Mouse (Mus musculus) right cerebral cortex, postnatal 36 days (tissue): ENCODE data around the gene Mapk8ip1.

Experiments
- DNase-seq, 2 experiments: peaks; one replicate each; pipeline ENCODE4 v3.0.0; 2022; ENCODE audit warnings: low spot score in 2 of 2, mixed read lengths in 1 of 2

Mapk8ip1 gene

DNA sequence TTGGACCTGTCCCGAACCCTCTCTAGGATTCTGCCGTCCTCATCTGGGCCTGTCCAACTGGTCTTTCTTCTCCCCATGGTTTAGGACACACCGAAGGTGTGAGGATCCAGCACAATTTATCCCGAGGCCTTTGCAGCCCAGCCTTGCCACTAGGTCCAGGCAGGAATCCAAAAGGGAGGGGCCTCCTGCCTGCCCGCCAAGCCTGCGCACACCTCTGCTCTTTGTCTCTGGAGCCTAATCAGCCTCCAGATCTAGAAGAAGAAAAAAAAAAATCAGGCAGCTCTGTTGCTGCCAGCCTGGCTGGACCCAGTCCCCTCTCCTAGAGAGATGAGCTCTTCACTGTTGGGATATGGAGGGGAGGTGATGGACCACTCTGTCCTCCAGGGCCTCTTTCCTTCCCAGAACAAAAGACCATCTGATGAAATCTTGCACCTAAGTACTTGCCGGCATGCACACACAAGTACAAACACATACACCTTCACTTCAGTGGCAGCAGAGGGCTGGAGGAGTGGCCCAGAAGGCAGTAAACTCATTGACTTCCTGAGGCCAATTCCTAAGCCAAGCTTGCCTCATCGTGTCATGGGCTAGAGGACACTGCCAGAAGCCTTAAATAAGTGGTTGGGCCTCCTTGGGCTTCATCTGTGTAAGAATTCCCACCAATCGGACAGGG, 28.2 kb downstream of the Mapk8ip1 start:
- no peak for DNase-seq

- no peak for DNase-seq
Observed at GRCm38 (mm10) chr2:92371971-92372690, 28.9 kb downstream of the Mapk8ip1 start.

GRCm38 (mm10) chr2:92370821-92371805, 29.9 kb downstream of the Mapk8ip1 start:
- no peak for DNase-seq

- DNase-seq, result no peak
Observed at GRCm38 (mm10) chr2:92370375-92370774, 30.7 kb downstream of the Mapk8ip1 start.

- DNase-seq, result no peak
Observed at GRCm38 (mm10) chr2:92367383-92368029, 33.6 kb downstream of the Mapk8ip1 start.

GRCm38 (mm10) chr2:92365568-92365967, 35.5 kb downstream of the Mapk8ip1 start:
- DNase-seq, result no peak

GRCm38 (mm10) chr2:92364086-92364485, 37.0 kb downstream of the Mapk8ip1 start:
- no peak for DNase-seq

DNA sequence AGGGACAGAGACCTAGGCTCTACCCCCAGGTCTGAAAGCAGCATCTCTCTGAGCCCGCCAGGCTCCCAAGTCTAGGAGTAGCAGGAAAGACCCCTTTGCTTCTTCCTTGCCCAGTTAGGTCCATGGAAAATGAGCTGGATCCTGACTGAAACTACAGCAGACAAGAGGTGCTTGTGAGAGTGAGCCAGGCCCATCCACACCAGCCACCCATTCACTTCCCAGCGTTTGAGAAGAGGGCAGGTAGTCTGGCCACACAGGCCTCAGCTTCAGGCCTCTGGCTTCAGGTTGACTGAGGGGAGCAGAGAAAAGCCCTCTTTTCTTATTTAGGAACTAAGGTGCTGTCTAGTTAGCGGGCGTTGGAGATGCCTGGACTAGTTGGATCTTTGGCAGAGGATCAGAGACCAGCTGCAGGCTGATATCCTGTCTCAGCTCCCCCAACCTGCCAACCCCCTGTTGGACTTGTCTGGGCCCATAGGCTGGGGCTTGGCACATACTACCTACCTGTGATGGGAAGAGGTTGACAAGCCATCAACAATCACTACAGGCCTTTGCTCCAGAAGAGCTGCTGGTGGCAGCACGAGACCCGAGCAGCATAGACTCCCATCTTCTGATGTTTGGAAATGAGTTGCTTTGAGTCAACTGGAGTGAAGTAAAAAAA, 38.4 kb downstream of the Mapk8ip1 start:
- DNase-seq, result no peak

GRCm38 (mm10) chr2:92361795-92362194, 39.3 kb downstream of the Mapk8ip1 start:
- DNase-seq, result no peak

DNA sequence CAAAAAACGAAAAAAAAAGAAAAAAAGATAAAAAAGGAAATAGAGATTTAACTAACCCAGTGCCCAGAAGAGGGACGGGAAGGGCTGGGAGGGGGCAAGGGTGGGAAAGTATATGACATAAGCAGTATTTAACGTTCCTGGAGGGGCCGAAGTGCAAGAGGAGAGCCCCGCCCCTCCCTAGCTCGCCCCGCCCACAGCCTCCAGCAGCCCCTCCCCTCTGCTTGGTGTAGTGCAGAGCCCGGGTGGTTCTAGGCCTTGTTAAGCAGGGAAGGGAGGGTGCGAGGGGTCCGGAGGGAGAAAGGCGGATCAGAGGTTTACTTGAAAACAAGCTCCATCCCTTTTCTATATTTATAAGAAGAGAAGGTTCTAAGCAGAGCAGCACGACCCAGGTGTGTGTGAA, 40.2 kb downstream of the Mapk8ip1 start:
- DNase-seq, result no peak

- DNase-seq, result no peak
Observed at GRCm38 (mm10) chr2:92360186-92360823, 40.8 kb downstream of the Mapk8ip1 start.

- DNase-seq, result no peak
Observed at GRCm38 (mm10) chr2:92359301-92359700, 41.8 kb downstream of the Mapk8ip1 start.

DNA sequence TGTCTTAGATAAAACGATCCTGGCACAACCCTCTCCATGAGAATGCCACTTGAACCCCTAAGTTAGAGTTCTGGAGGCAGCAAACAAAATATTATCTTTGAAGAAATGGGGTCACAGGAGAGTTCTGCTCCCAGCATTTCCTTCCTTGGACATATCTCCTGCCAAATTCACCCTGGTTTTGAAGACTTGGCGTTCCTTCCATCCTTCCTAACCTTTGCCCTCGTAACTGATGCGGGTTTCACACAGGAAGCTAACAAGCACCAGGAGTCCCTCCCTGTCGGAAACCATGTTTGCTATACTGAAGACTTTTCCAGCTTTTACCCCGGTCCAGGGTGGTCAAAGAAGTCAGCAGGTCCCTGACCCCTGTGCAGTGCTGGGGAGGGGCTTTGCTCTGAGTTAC, 46.8 kb downstream of the Mapk8ip1 start:
- DNase-seq, result no peak

DNA sequence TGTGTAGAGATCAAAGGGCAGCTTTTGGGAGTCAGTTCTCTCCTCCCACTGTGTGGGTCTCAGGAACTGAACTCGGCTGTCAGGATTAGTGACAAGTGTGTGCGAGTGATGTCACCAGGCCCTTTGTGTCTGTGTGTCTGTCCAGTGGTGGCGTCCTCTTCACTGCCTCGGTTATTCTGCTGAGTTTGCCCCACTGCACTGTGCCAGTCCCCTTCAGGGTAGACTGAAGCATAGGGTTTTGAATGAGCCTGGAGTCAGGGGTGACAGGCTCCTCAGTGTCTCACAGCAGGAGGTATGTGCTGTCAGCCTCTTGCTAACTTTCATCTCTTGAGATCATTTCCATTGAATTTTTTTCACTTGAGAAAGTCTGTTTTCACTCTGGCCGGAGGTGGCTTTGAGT, 47.7 kb downstream of the Mapk8ip1 start:
- DNase-seq, result no peak

DNA sequence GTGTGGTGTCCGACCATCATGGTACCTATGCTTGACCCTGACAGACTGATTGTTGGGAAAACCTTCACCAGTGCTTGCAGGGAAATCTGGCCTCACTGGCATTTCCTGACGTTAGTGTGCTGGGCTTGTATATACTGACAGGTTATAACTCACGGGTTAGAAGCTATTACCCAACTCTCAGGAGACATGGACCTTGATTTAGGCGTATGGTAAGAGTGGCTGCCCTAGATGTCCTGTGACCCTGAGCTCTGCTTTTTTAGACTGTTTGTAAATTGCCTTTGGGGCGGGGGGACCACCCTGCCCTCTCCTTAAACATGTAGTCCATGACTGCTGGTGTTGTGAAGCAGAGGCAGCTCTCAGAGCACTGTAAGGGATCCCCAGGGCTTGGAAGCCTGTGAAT, 50.4 kb downstream of the Mapk8ip1 start:
- DNase-seq, result no peak

DNA sequence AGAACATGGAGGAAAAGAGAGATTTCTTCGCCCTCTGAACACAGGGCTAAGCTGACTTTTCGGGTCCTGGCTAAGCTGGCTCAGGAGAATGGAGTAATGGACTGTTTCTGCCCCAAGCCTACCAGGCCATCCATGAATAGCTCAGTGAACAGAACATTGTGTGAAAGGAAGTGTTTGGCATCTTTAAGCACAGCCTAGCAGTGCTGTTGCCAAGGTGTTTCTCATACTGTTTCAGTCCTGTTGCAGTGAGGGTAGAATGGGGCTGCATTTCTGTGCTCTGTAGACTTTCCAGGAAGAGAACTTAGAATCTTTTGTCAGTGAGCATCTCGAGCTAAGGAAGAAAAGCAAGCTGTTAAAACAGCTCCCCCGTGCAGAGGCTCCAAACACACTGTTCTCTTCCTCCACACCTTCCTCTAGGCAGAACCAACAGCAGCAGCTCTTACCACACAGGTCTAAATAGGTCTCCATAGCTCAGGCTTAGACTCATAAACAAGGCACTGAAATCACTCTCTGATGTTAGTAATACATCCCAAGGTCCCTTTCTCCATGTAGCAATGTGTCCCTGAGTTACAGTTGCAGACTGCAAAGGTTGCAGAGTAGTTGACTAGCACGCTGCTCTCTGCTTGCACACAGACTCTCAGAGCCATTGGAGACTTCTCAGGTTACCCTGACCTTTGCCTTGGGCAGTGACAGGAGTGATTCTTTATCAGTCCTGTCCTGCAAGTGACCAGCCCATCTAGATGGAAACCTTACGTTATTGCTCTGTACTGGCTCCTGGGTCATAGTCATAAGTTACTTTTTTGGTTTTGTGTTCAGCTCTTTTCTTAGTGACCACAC, 51.3 kb downstream of the Mapk8ip1 start:
- no peak for DNase-seq

DNA sequence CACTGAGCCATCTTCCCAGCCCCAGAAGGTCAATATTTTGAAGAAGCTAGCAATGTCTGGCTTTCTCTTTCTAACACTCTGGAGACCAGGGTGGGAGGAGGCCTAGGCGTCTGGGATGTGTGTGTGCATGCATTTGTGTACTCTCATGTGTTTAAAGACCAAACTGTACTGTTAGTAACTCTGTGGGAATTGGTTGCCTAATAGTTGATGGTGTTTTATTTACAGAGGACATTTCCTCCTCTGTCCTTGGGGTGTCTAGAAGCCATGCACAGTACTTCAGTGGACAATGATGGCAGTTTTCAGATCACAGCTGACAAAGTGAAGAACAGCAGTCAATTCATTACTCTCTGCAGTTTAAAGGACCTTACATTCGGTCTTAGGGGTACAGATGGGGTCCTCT, 53.9 kb downstream of the Mapk8ip1 start:
- no peak for DNase-seq

- DNase-seq, result no peak
Observed at GRCm38 (mm10) chr2:92342418-92342817, 58.6 kb downstream of the Mapk8ip1 start.
